Mouse (Mus musculus): ENCODE measurements around the gene Arhgef26.

- TF ChIP-seq CTCF (IDR thresholded peaks at IDR 0.05; ENCODE audit: control insufficient read depth, insufficient read depth, insufficient replicate concordance, low read depth, low read length) (no peak), POLR2A (IDR thresholded peaks at IDR 0.05; ENCODE audit: control insufficient read depth, low read depth, low read length) (no peak)
Observed at GRCm38 (mm10) chr3:62348514-62349217, 10.5 kb downstream of the Arhgef26 start.
